Mouse (Mus musculus): ENCODE data around the gene Zbtb21. TPM values are rescaled to one million over a fixed set of nuclear protein-coding genes. Genes with fewer than 3 reads are reported as not detected.

The Zbtb21 gene
- polyA plus RNA-seq (2012; rRNA removed; ENCODE audit: low replicate concordance): 14.3 and 24.7 TPM in 2 replicates

DNA sequence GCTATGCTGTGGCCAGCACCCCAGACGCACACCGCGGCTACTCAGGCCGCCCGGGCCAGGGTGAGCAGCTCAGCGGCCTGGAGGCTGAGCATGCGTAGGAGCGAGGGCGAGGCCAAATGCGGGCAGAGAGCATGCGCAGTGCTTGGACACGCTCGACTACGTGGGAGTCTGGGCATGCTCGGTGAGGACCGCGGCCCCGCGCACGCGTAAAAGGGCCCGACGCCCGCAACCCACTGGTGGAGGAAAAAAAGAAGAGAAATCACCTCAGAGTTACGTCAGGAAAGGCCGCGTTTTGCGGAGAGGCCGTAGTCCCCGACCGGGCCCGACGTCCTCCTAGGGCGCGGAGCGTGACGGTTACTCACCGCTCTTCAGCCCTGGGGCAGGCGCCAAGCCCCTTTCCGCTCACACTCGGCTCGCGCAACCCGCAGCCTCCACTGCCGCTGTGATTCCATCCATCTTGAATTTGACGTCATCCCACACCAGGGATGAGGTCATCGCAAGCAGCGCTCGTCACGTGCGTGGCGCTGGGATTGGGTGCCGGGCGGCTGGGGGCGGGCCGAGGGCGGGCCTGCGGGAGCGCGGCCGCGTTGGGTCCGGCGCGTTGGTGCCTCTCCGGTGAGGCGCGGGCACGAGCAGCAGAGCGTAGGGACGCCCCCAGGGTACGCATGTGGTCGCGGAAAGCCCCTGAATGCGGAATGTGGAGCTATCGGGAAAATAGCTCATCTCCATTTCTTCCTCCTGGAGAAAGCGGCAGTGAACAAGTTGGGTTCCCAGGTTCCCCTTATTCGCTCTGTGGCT, at the start of gene Zbtb21, which contains the start of gene C2cd2:
Zbtb21 (minus strand) TSS at position 472 of the 798 bp plus-strand sequence.
C2cd2 (minus strand) TSS at position 448 of the 798 bp plus-strand sequence.

DNA sequence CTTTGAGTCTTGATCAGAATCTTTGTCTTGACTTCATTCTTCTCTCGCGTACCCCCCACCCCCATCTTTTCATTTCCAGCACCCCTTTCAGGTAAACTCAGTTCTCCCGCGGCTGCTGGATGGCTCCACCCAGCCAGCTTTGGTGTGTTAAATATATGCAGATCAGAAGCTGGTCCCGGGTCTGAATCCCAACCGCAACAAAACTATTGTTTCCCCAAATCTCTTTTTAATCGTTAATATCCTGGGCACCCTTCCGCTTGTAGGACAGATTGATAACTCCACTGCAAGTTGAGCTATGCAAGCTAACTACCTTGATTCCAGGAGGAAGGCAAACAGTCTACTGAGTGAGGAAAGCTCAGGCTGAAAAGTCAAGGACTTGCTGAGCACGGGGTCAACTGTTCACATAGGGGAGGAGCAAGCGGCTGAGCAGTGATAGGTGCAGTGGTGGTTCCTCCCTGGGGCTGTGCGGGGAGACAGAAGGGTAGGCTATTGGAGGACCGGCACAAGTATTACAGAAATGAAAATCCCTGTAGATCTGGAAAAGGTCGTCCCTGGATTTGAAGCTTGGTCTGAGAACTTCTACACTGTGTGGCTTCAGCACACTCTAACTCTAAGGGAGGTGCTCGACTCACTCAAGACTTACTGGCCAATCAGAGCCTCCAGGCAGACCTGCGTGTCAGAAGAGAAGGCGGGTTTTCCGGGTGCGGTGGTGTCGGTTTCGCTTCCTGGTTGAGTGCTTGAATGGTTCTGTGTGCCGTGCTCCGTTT, 34.4 kb upstream of the Zbtb21 start, which contains the start of gene B230307C23Rik:
B230307C23Rik (plus strand) TSS at position 700 of the 767 bp plus-strand sequence.

Other genes with a start within 250 kb of the Zbtb21 start
- 0.06 and 6.7 TPM in 2 replicates for gene Ripk4, start 198.8 kb downstream of the Zbtb21 start, polyA plus RNA-seq (2012; rRNA removed; ENCODE audit: low replicate concordance)
- gene Prdm15, start 110.8 kb downstream of the Zbtb21 start, polyA plus RNA-seq (2012; rRNA removed; ENCODE audit: low replicate concordance): 8.5 and 20.4 TPM in 2 replicates
- gene C2cd2, start within 50 bp of the Zbtb21 start, polyA plus RNA-seq (2012; rRNA removed; ENCODE audit: low replicate concordance): 23.1 and 49.7 TPM in 2 replicates
- 3.7 and 8.2 TPM in 2 replicates for gene B230307C23Rik, start 34.7 kb upstream of the Zbtb21 start, polyA plus RNA-seq (2012; rRNA removed; ENCODE audit: low replicate concordance)
- gene A630089N07Rik, start 119.8 kb upstream of the Zbtb21 start, polyA plus RNA-seq (2012; rRNA removed; ENCODE audit: low replicate concordance): 1.1 and 5.1 TPM in 2 replicates

Data from subcutaneous adipose tissue, adult 2 months (tissue).